Mouse (Mus musculus) embryonic facial prominence, embryonic 13.5 days (tissue): ENCODE data around the gene Cdh5. TPM values are rescaled to one million over a fixed set of nuclear protein-coding genes. Genes with fewer than 3 reads are reported as not detected.
"Not testable (repeated sequence)": the region's sequence is repeated elsewhere in the genome, so short reads cannot be mapped to it uniquely, and the experiment has no call there.

Source experiments
- ATAC-seq: fragments of 200-750 bp; cut with Nextera tagmentation; 2 replicates; pipeline ENCODE4 v1.8.0; 2017; ENCODE audit warnings: low read depth; ENCODE audit not compliant: insufficient number of reproducible peaks, insufficient read depth, low FRiP score, low TSS enrichment
- H3K27ac ChIP-seq: fragments of 300-500 bp; sonication (generic); 2 replicates; pipeline ENCODE4 v1.5.1; 2015; ENCODE audit warnings: moderate library complexity, mild to moderate bottlenecking, inconsistent platforms
- H3K27me3 ChIP-seq: fragments of 300-500 bp; sonication (generic); 2 replicates; pipeline ENCODE4 v1.6.1; 2015; ENCODE audit warnings: mild to moderate bottlenecking, inconsistent platforms
- H3K36me3 ChIP-seq: fragments of 300-500 bp; sonication (generic); 2 replicates; pipeline ENCODE4 v1.6.1; 2015; ENCODE audit warnings: mild to moderate bottlenecking, inconsistent platforms
- H3K4me1 ChIP-seq: fragments of 300-500 bp; sonication (generic); 2 replicates; pipeline ENCODE4 v1.6.1; 2015; ENCODE audit warnings: inconsistent platforms
- H3K4me2 ChIP-seq: fragments of 300-500 bp; sonication (generic); 2 replicates; pipeline ENCODE4 v1.6.1; 2015; ENCODE audit warnings: moderate library complexity, mild to moderate bottlenecking, inconsistent platforms
- H3K4me3 ChIP-seq: fragments of 300-500 bp; sonication (generic); 2 replicates; pipeline ENCODE4 v1.5.1; 2015; ENCODE audit warnings: mild to moderate bottlenecking, inconsistent platforms
- H3K9ac ChIP-seq: fragments of 300-500 bp; sonication (generic); 2 replicates; pipeline ENCODE4 v1.6.1; 2015; ENCODE audit warnings: mild to moderate bottlenecking, inconsistent platforms
- H3K9me3 ChIP-seq: fragments of 300-500 bp; sonication (generic); 2 replicates; pipeline ENCODE4 v1.6.1; 2016; ENCODE audit warnings: inconsistent platforms
- WGBS: fragments of 180-500 bp; shearing (Covaris S2); methylation state at CpG from one replicate; pipeline ENCODE4 v1.1.7; 2015; ENCODE audit warnings: mixed read lengths; 5-methylcytosine and 5-hydroxymethylcytosine counted together
- polyA plus RNA-seq: library from polyadenylated mRNA; unstranded; fragments of >200 nt; fragmentation: Nextera tagmentation; extraction: Ambion mirVana; gene quantifications from 2 replicates; pipeline ENCODE4 v1.2.1, GENCODE M21; 2015

Cdh5 gene
- polyA plus RNA-seq, 1 experiment from 2014 or later: 25.1 TPM

GRCm38 (mm10) chr8:104095595-104095994 lies 5.8 kb upstream of the Cdh5 start:
- no peaks in the 10 kb centered on the region for H3K27me3 ChIP-seq
- H3K4me3 ChIP-seq: no peak overlapping the region
- no peaks in the 10 kb centered on the region for H3K9me3 ChIP-seq
- no peak overlapping the region for H3K9ac ChIP-seq
- no peak for ATAC-seq
- H3K4me1 ChIP-seq: no peaks in the 10 kb centered on the region; the same call in 1 of the 2 replicates
- no peaks in the 10 kb centered on the region for H3K36me3 ChIP-seq
- H3K4me2 ChIP-seq: no peak overlapping the region
- H3K27ac ChIP-seq: peak overlapping the region; percentile 44; the same call in 1 of the 2 replicates
- WGBS: 55% methylated on average over 9 of the region's 9 CpGs

GRCm38 (mm10) chr8:104096644-104097043 lies 4.8 kb upstream of the Cdh5 start:
- Histone ChIP-seq H3K9me3 (no peaks in the 10 kb centered on the region), H3K9ac (no peak overlapping the region), H3K27me3 (no peaks in the 10 kb centered on the region), H3K4me2 (no peak overlapping the region), H3K36me3 (no peaks in the 10 kb centered on the region), H3K27ac (0 out of 2 replicates have a peak overlapping the region, but pooled peaks have one; percentile 44), H3K4me3 (no peak overlapping the region), H3K4me1 (no peaks in the 10 kb centered on the region; the same call in 1 of the 2 replicates)
- 45% methylated on average over 10 of the region's 10 CpGs for WGBS
- no peak for ATAC-seq

DNA sequence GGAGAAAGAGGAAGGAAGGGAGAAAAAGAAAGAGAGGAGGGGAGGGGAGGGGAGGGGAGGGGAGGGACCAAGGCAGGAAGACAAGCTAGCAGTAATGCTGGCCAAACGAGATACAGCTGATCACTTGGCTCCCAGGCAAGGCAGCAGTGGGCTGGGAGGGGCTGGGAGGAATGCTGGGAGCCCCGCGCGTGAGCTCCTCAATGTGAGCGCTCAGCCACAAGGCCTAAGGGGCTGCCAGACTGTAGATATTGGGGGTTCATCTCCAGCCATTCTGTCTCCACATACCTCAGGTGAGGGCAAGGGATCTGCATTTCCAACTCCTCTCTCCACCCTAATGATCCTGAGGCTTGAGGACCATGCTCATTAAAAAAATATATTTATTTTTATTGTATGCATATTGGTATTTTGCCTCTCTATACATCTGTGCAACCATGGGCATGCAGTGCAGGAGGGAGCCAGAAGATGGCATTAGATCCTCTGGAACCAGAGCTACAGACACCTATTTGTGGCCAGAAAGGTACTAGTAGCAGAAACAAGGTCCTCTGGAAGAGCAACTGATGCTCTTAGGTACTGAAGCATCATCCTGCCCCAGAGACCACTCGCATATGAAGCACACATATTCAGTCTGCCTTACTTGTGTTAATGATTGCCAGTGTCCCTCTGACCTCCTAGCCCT lies 2.6 kb upstream of the Cdh5 start:
- ATAC-seq: no peak
- Histone ChIP-seq H3K27me3 (no peaks in the 10 kb centered on the region), H3K4me2 (no peak overlapping the region), H3K4me3 (no peak overlapping the region), H3K9me3 (no peaks in the 10 kb centered on the region), H3K36me3 (no peaks in the 10 kb centered on the region), H3K27ac (no peak overlapping the region), H3K9ac (no peak overlapping the region), H3K4me1 (no peaks in the 10 kb centered on the region; the same call in 1 of the 2 replicates)
- WGBS: 20% methylated on average over 6 of the region's 6 CpGs

- no peak overlapping the region for H3K9ac ChIP-seq
- 72% methylated on average over 20 of the region's 20 CpGs for WGBS
Observed at GRCm38 (mm10) chr8:104099347-104100099, 1.9 kb upstream of the Cdh5 start.

GRCm38 (mm10) chr8:104100724-104101123 lies 701 bp upstream of the Cdh5 start:
- H3K9ac ChIP-seq, H3K4me3 ChIP-seq, H3K9me3 ChIP-seq, H3K27me3 ChIP-seq, H3K4me2 ChIP-seq, H3K4me1 ChIP-seq, H3K36me3 ChIP-seq, ATAC-seq: not testable (repeated sequence)
- peak overlapping the region; percentile 33; the same call in 1 of the 2 replicates for H3K27ac ChIP-seq
- 94% methylated on average over 6 of the region's 6 CpGs for WGBS

More at GRCm38 (mm10) chr8:104099347-104100099, 1.9 kb upstream of the Cdh5 start:
- Histone ChIP-seq H3K27ac (peak overlapping the region; percentile 14; the same call in 1 of the 2 replicates), H3K4me2 (no peak overlapping the region), H3K27me3 (no peaks in the 10 kb centered on the region), H3K9me3 (no peaks in the 10 kb centered on the region), H3K4me3 (no peak overlapping the region), H3K4me1 (no peaks in the 10 kb centered on the region; the same call in 1 of the 2 replicates), H3K36me3 (no peaks in the 10 kb centered on the region)
- ATAC-seq: no peak

DNA sequence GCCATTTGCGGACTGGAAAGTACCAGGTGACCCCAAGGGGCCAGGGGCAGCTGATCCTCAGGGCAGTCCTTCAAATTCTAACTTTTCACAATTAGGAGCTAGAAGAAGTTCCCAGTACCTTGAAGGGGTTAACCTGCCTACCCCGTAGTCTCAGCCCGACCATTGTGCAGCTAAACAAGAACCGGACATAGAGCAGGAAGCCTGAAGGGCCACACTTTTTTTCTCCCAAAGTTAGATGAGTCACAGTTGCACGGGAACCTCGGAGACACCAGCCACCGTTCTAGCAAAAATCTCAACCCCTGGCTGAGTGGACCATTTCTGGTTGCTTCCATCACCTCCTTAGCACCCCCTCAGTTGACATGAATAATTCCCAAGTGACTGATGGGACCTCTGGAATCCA lies 2.0 kb downstream of the Cdh5 start:
- no peak overlapping the region for H3K9ac ChIP-seq
- no peak overlapping the region for H3K4me3 ChIP-seq
- no peak for ATAC-seq
- no peaks in the 10 kb centered on the region for H3K27me3 ChIP-seq
- H3K4me1 ChIP-seq: no peaks in the 10 kb centered on the region
- no peak overlapping the region for H3K4me2 ChIP-seq
- H3K36me3 ChIP-seq: no peaks in the 10 kb centered on the region
- no peak overlapping the region for H3K27ac ChIP-seq
- no peaks in the 10 kb centered on the region for H3K9me3 ChIP-seq
- WGBS: 64% methylated on average over 7 of the region's 7 CpGs

DNA sequence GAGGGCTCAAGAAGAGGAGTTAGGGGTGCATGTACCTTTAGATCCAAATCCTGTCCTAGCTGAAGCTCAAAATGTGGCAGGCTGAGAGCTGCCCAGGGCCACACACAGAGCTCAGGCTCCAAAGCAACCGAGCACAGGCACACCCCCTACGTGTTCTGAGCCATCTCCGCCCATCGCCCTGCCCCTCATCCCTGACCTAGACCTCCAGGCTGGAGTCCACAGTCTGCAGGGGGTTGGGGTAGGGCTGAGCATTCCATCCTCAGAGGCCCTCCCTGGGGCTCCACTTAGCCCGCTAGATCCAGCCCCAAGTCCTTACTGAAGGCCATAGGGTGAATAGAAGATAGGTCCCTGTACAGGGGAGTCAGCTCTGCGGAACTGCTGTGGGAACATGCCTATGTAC lies 4.3 kb downstream of the Cdh5 start:
- no peak overlapping the region for H3K27ac ChIP-seq
- H3K9me3 ChIP-seq: no peaks in the 10 kb centered on the region
- 60% methylated on average over 6 of the region's 6 CpGs for WGBS
- ATAC-seq: no peak
- H3K36me3 ChIP-seq: no peaks in the 10 kb centered on the region
- no peak overlapping the region for H3K4me3 ChIP-seq
- no peak overlapping the region for H3K9ac ChIP-seq
- H3K27me3 ChIP-seq: no peaks in the 10 kb centered on the region
- H3K4me2 ChIP-seq: no peak overlapping the region
- no peaks in the 10 kb centered on the region for H3K4me1 ChIP-seq

- WGBS: 72% methylated on average over 7 of the region's 7 CpGs
- Histone ChIP-seq H3K4me3 (no peak overlapping the region), H3K9ac (no peak overlapping the region), H3K36me3 (no peaks in the 10 kb centered on the region), H3K4me1 (no peaks in the 10 kb centered on the region), H3K9me3 (no peaks in the 10 kb centered on the region), H3K27ac (no peak overlapping the region), H3K4me2 (no peak overlapping the region), H3K27me3 (no peaks in the 10 kb centered on the region)
- ATAC-seq: no peak
Observed at GRCm38 (mm10) chr8:104106276-104106946, 5.0 kb downstream of the Cdh5 start.

GRCm38 (mm10) chr8:104107111-104107510 lies 5.7 kb downstream of the Cdh5 start:
- no peaks in the 10 kb centered on the region for H3K27me3 ChIP-seq
- no peak overlapping the region for H3K4me3 ChIP-seq
- H3K4me1 ChIP-seq: no peaks in the 10 kb centered on the region
- H3K4me2 ChIP-seq: no peak overlapping the region
- H3K9ac ChIP-seq: no peak overlapping the region
- H3K27ac ChIP-seq: no peak overlapping the region
- no peak for ATAC-seq
- H3K36me3 ChIP-seq: no peaks in the 10 kb centered on the region
- no peaks in the 10 kb centered on the region for H3K9me3 ChIP-seq

- Histone ChIP-seq H3K4me2 (no peak overlapping the region), H3K27ac (no peak overlapping the region), H3K36me3 (no peaks in the 10 kb centered on the region), H3K9ac (no peak overlapping the region), H3K9me3 (no peaks in the 10 kb centered on the region), H3K4me1 (no peaks in the 10 kb centered on the region), H3K4me3 (no peak overlapping the region), H3K27me3 (no peaks in the 10 kb centered on the region)
- ATAC-seq: no peak
- WGBS: 56% methylated on average over 5 of the region's 5 CpGs
Observed at GRCm38 (mm10) chr8:104108048-104108447, 6.6 kb downstream of the Cdh5 start.

GRCm38 (mm10) chr8:104110498-104111134 lies 9.2 kb downstream of the Cdh5 start:
- H3K36me3 ChIP-seq: no peaks in the 10 kb centered on the region
- H3K4me1 ChIP-seq: no peaks in the 10 kb centered on the region
- no peak for ATAC-seq
- H3K4me2 ChIP-seq: no peak overlapping the region
- no peak overlapping the region for H3K4me3 ChIP-seq
- H3K9me3 ChIP-seq: no peaks in the 10 kb centered on the region
- no peak overlapping the region for H3K27ac ChIP-seq
- H3K9ac ChIP-seq: no peak overlapping the region
- 84% methylated on average over 10 of the region's 10 CpGs for whole genome bisulfite sequencing
- no peaks in the 10 kb centered on the region for H3K27me3 ChIP-seq
